Mouse (Mus musculus): Measurements from ENCODE around the gene Ptpre. TPM values are rescaled to one million over a fixed set of nuclear protein-coding genes. Genes with fewer than 3 reads are reported as not detected.
A peak's percentile ranks its signal among the peaks of the same experiment; 100 is the strongest.

The Ptpre gene
- total and polyA plus RNA-seq, 3 experiments = 30.5 to 154 (median 119) TPM

DNA sequence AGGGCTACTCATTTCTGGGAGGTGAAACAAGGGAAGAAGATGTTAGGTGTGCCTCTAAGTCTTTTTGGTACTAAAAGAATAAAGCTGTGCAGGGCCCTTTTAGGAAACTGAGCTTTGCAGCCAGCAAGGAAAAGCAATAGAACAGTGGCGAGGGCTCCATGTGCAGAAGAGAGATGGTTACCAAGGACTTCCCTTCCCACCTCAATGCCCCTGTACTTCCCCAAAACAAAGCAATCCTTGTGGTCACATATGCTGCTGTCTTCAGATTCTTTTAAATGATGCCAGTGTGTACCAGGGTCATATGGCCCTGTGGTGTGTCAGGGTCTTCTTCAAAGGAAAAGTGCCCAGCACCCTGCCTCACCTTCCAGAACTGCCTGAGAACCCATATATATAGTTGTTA lies 167.8 kb downstream of the Ptpre start:
- no peak for TF ChIP-seq GATA2 (IDR thresholded peaks at IDR 0.05; ENCODE audit: borderline replicate concordance, low read depth, low read length)
- TF ChIP-seq POLR2AphosphoS5 (IDR thresholded peaks at IDR 0.05; ENCODE audit: insufficient replicate concordance, low read depth, low read length) = no peak
- TF ChIP-seq CTCF (IDR thresholded peaks at IDR 0.05; ENCODE audit: low read depth, low read length) = no peak
- no peak for TF ChIP-seq TAL1 (conservative IDR thresholded peaks at IDR 0.05; ENCODE audit: low read depth, low read length)
- no peak for TF ChIP-seq GATA1 (IDR thresholded peaks at IDR 0.05; ENCODE audit: borderline replicate concordance, low read length)
- ATAC-seq (ENCODE audit: extremely low read depth, insufficient number of reproducible peaks, low FRiP score, poor library complexity, severe bottlenecking) = no peak
- Histone ChIP-seq H3K9me3 (replicated peaks) (no peaks in the 10 kb centered on the region), H3K36me3 (replicated peaks) (peaks cover 98% of the 10 kb centered on the region), H3K4me3 (ENCODE audit: low read depth, low read length) (no peak overlapping the region), H3K27me3 (ENCODE audit: insufficient read depth, low read length) (no peaks in the 10 kb centered on the region), H3K4me1 (ENCODE audit: insufficient read depth, low read depth, low read length) (peaks cover 7% of the 10 kb centered on the region)
- no peak for DNase-seq (ENCODE audit: low spot score)

DNA sequence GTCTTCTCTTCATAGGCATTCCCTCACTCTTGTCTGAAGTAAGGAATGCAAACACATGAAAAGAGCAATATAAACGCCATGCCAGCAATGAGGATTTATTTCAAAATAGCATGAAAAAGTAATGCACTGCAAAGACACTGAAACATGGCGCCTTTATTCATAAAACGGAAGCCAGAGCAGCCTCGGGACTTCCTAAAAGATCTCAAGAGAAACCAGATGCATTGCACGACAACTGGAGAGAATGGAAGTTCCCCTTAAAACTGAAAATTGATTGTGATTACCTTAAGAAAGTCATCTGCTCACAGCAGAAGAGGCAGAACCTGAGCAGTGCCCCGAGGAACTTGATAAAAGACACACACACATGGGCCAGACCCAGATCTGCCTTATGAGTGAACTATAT lies 168.5 kb downstream of the Ptpre start:
- no peaks in the 10 kb centered on the region for H3K9me3 ChIP-seq (replicated peaks)
- no peak for DNase-seq (ENCODE audit: low spot score)
- no peak for ATAC-seq (ENCODE audit: extremely low read depth, insufficient number of reproducible peaks, low FRiP score, poor library complexity, severe bottlenecking)
- no peak overlapping the region for H3K4me3 ChIP-seq (ENCODE audit: low read depth, low read length)
- TF ChIP-seq GATA2 (IDR thresholded peaks at IDR 0.05; ENCODE audit: borderline replicate concordance, low read depth, low read length) = no peak
- TF ChIP-seq CTCF (IDR thresholded peaks at IDR 0.05; ENCODE audit: low read depth, low read length) = no peak
- no peak for TF ChIP-seq POLR2AphosphoS5 (IDR thresholded peaks at IDR 0.05; ENCODE audit: insufficient replicate concordance, low read depth, low read length)
- TF ChIP-seq TAL1 (conservative IDR thresholded peaks at IDR 0.05; ENCODE audit: low read depth, low read length) = no peak
- no peak for TF ChIP-seq GATA1 (IDR thresholded peaks at IDR 0.05; ENCODE audit: borderline replicate concordance, low read length)
- peaks cover 98% of the 10 kb centered on the region for H3K36me3 ChIP-seq (replicated peaks)
- no peaks in the 10 kb centered on the region for H3K27me3 ChIP-seq (ENCODE audit: insufficient read depth, low read length)
- peaks cover 13% of the 10 kb centered on the region for H3K4me1 ChIP-seq (ENCODE audit: insufficient read depth, low read depth, low read length)

DNA sequence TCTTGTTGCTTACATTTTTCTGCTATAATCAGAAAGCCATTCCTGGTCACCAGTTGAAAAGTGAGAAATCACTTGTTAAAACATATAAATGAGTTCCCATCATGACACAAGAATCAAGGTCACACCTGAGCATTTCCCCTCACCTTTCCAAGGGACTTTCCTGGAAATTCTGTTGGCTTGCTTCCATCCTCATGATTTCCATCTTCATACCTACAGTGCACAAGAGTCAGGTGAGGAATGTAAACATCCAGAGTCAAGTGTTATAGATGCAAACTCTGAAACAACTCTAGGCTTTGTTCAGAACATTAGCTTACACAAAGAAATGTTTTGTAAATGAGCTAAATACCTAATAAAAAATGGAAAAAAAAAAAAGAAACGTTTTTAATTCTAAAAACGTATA lies 173.4 kb downstream of the Ptpre start:
- TF ChIP-seq POLR2AphosphoS5 (IDR thresholded peaks at IDR 0.05; ENCODE audit: insufficient replicate concordance, low read depth, low read length) (no peak), TAL1 (conservative IDR thresholded peaks at IDR 0.05; ENCODE audit: low read depth, low read length) (no peak), CTCF (IDR thresholded peaks at IDR 0.05; ENCODE audit: low read depth, low read length) (no peak), GATA1 (IDR thresholded peaks at IDR 0.05; ENCODE audit: borderline replicate concordance, low read length) (no peak), GATA2 (IDR thresholded peaks at IDR 0.05; ENCODE audit: borderline replicate concordance, low read depth, low read length) (no peak)
- H3K4me3 ChIP-seq (ENCODE audit: low read depth, low read length) = no peak overlapping the region
- DNase-seq (ENCODE audit: low spot score) (no peak), ATAC-seq (ENCODE audit: extremely low read depth, insufficient number of reproducible peaks, low FRiP score, poor library complexity, severe bottlenecking) (no peak)
- peaks cover 70% of the 10 kb centered on the region for H3K36me3 ChIP-seq (replicated peaks)
- peaks cover 28% of the 10 kb centered on the region for H3K4me1 ChIP-seq (ENCODE audit: insufficient read depth, low read depth, low read length)
- H3K9me3 ChIP-seq (replicated peaks) = no peaks in the 10 kb centered on the region
- no peaks in the 10 kb centered on the region for H3K27me3 ChIP-seq (ENCODE audit: insufficient read depth, low read length)

- no peaks in the 10 kb centered on the region for H3K9me3 ChIP-seq (replicated peaks)
- no peak overlapping the region; the same call in 1 of the 2 replicates for H3K4me3 ChIP-seq (ENCODE audit: low read depth, low read length)
- peaks cover 36% of the 10 kb centered on the region for H3K4me1 ChIP-seq (ENCODE audit: insufficient read depth, low read depth, low read length)
- H3K27me3 ChIP-seq (ENCODE audit: insufficient read depth, low read length) = no peaks in the 10 kb centered on the region
- H3K36me3 ChIP-seq (replicated peaks) = peaks cover 52% of the 10 kb centered on the region
- TF ChIP-seq POLR2AphosphoS5 (IDR thresholded peaks at IDR 0.05; ENCODE audit: insufficient replicate concordance, low read depth, low read length) (no peak), GATA2 (IDR thresholded peaks at IDR 0.05; ENCODE audit: borderline replicate concordance, low read depth, low read length) (no peak), GATA1 (IDR thresholded peaks at IDR 0.05; ENCODE audit: borderline replicate concordance, low read length) (no peak), TAL1 (conservative IDR thresholded peaks at IDR 0.05; ENCODE audit: low read depth, low read length) (no peak), CTCF (IDR thresholded peaks at IDR 0.05; ENCODE audit: low read depth, low read length) (no peak)
- ATAC-seq (ENCODE audit: extremely low read depth, insufficient number of reproducible peaks, low FRiP score, poor library complexity, severe bottlenecking) (no peak), DNase-seq (ENCODE audit: low spot score) (no peak)
Observed at GRCm38 (mm10) chr7:135712534-135712933, 175.3 kb downstream of the Ptpre start.

- peaks cover 44% of the 10 kb centered on the region for H3K36me3 ChIP-seq (replicated peaks)
- H3K4me1 ChIP-seq (ENCODE audit: insufficient read depth, low read depth, low read length) = peaks cover 34% of the 10 kb centered on the region
- no peak for DNase-seq (ENCODE audit: low spot score)
- no peak for TF ChIP-seq GATA2 (IDR thresholded peaks at IDR 0.05; ENCODE audit: borderline replicate concordance, low read depth, low read length)
- TF ChIP-seq POLR2AphosphoS5 (IDR thresholded peaks at IDR 0.05; ENCODE audit: insufficient replicate concordance, low read depth, low read length) = no peak
- TF ChIP-seq TAL1 (conservative IDR thresholded peaks at IDR 0.05; ENCODE audit: low read depth, low read length) = no peak
- no peak for TF ChIP-seq CTCF (IDR thresholded peaks at IDR 0.05; ENCODE audit: low read depth, low read length)
- no peak for TF ChIP-seq GATA1 (IDR thresholded peaks at IDR 0.05; ENCODE audit: borderline replicate concordance, low read length)
- no peaks in the 10 kb centered on the region for H3K27me3 ChIP-seq (ENCODE audit: insufficient read depth, low read length)
- H3K9me3 ChIP-seq (replicated peaks) = no peaks in the 10 kb centered on the region
- ATAC-seq (ENCODE audit: extremely low read depth, insufficient number of reproducible peaks, low FRiP score, poor library complexity, severe bottlenecking) = no peak
- peak overlapping the region; percentile 54; the same call in 1 of the 2 replicates for H3K4me3 ChIP-seq (ENCODE audit: low read depth, low read length)
Observed at GRCm38 (mm10) chr7:135713326-135713725, 176.0 kb downstream of the Ptpre start.

DNA sequence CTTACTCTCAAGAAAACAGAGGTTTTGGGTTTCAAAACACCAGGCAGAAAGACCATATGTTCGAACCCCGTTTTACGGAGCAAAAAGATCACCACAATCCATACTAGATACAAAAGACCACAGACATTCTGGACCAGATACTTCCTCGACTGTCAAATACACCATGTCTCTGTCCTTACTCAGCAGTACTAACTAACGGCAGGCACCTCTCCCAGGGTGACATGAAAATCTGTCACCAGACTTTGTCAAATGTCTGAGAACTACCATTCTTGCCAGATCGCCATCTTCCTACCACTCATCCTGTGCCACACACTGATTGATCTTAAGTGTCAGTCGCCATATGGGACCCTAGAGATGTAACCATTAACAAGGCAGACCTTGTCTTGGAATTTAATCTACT lies 177.9 kb downstream of the Ptpre start:
- ATAC-seq (ENCODE audit: extremely low read depth, insufficient number of reproducible peaks, low FRiP score, poor library complexity, severe bottlenecking) = no peak
- TF ChIP-seq TAL1 (conservative IDR thresholded peaks at IDR 0.05; ENCODE audit: low read depth, low read length) = no peak
- no peak for TF ChIP-seq POLR2AphosphoS5 (IDR thresholded peaks at IDR 0.05; ENCODE audit: insufficient replicate concordance, low read depth, low read length)
- TF ChIP-seq GATA2 (IDR thresholded peaks at IDR 0.05; ENCODE audit: borderline replicate concordance, low read depth, low read length) = no peak
- TF ChIP-seq GATA1 (IDR thresholded peaks at IDR 0.05; ENCODE audit: borderline replicate concordance, low read length) = no peak
- no peak for TF ChIP-seq CTCF (IDR thresholded peaks at IDR 0.05; ENCODE audit: low read depth, low read length)
- Histone ChIP-seq H3K9me3 (replicated peaks) (no peaks in the 10 kb centered on the region), H3K4me3 (ENCODE audit: low read depth, low read length) (peak overlapping the region; percentile 98), H3K36me3 (replicated peaks) (peaks cover 26% of the 10 kb centered on the region), H3K4me1 (ENCODE audit: insufficient read depth, low read depth, low read length) (peaks cover 37% of the 10 kb centered on the region), H3K27me3 (ENCODE audit: insufficient read depth, low read length) (0 out of 2 replicates have a peak, but pooled peaks cover 2% of the 10 kb centered on the region)
- peak; percentile 13 for DNase-seq (ENCODE audit: low spot score)
